Mouse (Mus musculus) fat pad, adult 2 months (tissue): ENCODE measurements around the gene Zbtb7b.

ENCODE experiments used
- DNase-seq: peaks from one replicate; pipeline ENCODE4 v3.0.0-alpha.2; 2011; ENCODE audit warnings: low read depth, low spot score; ENCODE audit errors: extremely low read depth

The Zbtb7b gene

DNA sequence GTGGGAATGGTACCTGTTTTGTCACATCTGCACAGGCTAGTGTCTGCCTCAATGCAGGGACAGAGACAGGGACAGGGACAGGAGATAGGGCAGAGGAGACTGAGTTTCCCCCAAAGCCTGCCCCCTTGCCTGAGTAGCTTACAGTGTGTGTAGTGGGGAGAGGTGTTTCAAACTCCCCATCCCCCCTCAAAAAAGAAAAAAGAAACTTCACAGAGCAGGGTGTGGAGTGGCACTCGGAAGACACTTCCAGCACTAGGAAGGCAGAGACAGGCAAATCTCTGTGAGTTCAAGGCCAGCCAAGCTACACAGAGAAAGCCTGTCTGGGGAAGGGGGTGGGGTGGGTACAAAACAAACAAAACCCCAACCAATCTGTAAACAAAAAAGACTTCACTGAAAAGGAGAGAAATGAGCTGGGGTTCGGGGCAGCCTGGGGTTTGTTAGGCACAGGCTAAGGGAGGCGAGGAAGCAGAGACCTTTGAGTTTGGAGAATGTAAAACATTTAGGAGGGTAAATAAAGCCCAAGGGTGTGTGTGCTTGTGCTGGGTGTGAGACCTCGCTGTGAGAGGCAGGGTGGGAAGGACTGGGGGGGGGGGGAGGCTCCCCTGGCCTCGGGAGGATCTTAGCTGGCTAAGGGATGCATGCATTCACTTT, 20.9 kb downstream of the Zbtb7b start:
- no peak for DNase-seq

DNA sequence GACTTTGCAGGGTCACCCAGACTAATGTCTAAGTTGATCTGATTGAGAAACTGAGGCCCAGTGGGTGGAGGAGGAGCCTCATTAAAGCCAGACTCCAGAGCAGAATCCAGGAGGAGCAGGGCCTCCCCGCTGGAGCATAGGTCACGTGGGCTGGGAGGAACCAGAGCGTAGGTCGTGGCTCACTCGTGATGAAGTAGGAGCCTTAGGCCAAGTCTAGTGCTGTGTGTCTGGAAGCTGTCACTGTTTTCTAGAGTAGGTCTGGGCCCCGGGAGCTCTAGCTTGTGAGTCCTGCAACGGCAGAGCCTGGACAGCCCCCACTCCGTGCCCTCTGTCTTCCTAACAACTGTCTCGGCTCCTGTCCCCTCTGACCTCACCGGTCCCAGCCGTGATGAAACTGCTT, 27.2 kb downstream of the Zbtb7b start:
- DNase-seq: no peak

GRCm38 (mm10) chr3:89365486-89366414, 28.8 kb downstream of the Zbtb7b start:
- DNase-seq: no peak

DNA sequence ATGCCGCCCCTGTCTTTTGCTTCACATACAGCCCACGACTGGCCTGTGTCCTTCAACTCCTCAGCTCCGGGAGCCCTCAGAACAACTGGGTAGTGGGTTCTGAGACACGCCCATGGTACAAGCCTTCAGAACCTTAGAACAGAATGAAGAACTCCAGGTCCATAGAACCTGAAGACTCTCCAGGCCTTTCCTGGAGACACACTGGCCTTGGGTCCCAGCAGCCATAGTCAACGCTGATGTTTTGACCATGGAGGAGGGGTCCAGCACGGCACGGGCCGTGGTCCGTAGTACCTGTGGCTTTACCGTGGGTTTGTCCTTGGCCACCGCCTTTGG, 29.5 kb downstream of the Zbtb7b start, which contains the start of gene Dcst1:
TSS of gene Dcst1 (minus strand) at position 101 of the 333 bp plus-strand sequence.
- no peak for DNase-seq

- DNase-seq: no peak
Measured at GRCm38 (mm10) chr3:89364631-89365030, 29.9 kb downstream of the Zbtb7b start.

DNA sequence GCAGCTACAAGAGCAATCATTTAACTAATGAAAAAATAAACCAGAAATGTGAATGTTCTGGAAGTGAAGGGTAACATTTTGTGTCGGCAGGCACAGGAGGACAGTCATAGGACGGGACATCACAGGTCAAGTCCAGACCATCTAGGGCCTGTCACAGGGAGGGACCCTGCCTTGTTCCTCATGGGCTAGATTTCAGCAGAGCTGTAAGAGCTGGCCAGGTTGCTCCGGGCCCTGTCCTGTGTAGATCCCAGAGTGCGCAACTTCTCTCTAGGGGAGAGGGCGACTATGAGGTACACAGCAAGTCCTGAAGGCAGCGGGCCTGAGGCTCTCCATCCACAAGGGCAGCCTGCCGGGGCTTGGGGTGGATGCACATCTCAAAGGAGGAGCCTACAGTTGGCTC, 32.9 kb downstream of the Zbtb7b start, which contains the start of gene Dcst2:
TSS of gene Dcst2 (plus strand) at position 301 of the 400 bp plus-strand sequence.
- DNase-seq: no peak

DNA sequence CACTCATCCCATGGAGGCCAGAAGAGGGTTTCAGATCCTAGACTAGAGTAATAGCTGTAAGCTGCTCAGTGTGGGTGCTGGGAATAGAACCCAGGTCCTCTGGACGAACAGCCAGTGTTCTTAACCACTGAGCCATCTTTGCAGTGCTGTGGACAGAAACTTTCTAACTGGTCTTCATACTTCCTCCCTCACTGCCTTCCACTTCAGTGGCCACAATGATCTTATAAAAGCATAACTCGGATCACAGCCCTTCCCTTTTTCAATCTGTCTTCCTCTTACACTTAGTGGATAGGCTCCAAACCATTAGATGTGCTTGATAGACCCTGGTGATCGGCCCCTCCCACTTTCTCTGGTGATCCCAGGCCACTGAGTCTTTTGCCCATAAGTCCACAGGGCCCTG, 34.3 kb downstream of the Zbtb7b start:
- DNase-seq: no peak

- no peak for DNase-seq
Measured at GRCm38 (mm10) chr3:89359630-89360029, 34.9 kb downstream of the Zbtb7b start.

DNA sequence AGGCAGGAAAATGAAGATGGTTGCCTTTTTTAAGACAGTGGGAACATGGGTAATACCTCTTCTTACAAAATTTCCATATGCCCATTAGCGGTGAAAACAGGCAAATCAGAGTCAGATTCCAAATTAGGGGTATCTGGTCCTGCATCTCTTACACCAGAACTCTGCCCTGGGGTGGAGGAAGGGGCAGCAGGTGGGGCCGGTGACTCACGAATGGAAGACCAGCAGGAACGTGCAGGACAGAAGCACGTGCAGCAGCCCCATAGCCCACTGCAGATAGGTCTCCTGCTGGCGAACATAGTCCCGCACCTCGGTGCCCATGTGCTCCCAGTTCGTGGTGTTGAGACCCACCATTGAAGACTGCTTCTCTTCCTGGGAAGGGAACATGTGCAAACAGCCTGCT, 38.5 kb downstream of the Zbtb7b start:
- DNase-seq: no peak

DNA sequence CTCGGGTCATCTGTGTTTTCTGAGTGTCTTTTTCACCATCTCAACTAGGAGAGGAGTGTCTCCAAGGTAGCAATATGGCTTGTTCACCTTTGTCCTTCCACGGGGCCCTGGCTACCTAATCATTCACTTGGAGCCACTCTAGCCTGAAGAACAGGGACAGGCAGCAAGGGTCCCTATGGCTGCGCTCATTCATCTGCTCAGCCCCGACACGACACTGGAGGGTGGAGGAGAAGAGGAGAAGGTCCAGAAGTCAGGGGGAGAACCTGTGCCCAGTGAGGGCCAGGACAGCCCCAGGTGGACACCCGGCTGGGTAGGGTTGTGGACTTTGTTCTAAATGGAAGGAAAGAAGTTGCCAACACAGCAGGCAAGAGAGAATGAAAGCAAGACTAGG, 39.1 kb downstream of the Zbtb7b start:
- DNase-seq: no peak

- DNase-seq: no peak
Measured at GRCm38 (mm10) chr3:89354816-89355511, 39.6 kb downstream of the Zbtb7b start.

DNA sequence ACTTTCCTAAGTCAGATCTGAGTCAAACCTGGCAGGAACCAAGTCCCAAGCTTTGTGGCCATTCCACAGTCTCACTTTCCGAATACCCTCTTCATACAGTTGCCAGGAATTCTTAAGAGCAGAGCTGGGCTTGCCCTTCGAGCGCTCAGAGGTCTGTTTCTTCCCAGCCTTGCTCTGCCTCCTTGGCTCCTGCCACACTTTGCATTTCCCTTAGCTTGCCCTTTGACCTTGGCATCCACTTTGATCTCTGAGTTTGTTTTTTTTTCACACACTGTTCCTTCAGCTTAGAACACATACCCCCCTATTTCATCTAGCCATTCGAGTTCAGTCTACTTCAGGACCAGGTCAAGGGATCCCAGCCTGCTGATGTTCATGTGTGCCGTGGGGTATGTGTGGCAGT, 43.3 kb downstream of the Zbtb7b start:
- no peak for DNase-seq

DNA sequence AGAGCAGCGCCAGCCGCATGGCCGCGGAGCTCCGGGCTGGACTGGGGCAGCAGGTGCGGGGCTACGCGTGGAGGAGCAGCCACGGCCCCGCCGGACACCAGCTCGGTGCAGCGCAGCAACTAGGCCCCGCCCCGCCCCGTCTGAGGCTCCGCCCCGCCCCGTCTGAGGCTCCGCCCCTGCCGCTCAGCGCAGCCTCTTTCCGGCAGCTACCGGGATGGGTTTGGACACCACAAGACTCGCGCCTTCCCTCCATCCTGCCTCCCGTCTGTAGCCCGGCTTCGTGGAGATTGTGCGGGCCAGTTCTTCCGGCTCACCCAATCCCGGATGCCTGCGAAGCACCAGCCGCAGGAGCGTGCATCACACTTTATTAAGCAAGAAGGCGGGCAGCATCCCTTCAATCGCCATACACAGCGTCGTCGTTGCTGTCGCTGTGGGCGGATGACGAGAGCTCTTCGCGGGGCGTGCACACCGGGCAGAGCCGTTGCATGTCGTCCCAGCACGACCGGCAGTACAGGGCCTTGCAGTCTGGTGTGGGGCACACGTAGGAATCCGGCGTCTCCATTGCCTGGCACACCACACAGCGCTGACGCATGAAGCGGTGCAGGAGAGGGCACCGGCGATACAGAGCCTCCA, 44.6 kb downstream of the Zbtb7b start, which contains the start of gene Adam15:
TSS of gene Adam15 (minus strand) at position 128 of the 633 bp plus-strand sequence.
- no peak for DNase-seq

DNA sequence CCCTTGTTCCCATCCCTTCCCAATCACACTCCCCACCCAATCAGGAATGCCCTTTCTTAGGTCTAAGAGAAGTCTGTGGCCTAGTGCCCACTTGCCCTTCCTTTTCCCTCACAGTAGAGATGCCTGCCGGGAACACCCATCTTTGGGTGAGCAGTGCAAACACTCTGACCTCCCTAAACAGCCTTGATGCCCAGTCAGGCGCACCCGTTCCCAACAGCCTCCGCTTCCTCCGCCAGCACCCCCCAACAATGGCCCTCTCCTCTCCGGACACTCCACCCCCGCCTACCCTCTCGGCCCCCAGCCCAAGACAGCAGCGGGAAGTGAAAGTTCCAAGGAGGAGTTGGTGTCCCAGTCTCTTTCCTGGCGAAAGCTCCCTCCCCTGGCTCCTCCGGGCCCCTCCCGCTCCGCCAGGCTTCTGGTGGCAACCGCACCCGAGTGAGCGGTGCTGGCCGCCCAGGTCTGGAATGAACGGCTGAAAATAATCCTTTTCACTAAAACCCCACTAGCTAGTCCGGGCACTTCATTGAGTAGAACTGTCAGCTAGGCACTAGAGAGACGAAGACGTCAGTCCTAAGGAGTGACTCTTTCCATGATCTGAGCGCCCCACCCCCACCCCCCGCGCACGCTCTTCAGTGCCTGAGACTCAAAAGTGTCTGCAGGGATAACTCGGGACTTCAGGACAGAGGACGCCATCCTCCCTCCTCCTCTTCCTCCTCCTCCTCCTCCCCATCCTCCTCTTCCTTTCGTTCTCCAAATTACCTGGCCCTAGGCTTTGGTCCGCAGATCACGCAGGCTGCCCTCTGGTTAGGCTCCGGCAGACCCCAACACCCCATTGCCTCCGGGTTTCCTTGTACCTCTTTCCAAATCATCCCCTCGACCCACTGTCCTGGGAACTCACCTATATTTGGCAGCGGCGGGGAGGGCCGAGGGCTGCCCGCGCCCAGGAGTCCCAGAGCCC, 45.4 kb downstream of the Zbtb7b start:
- no peak for DNase-seq

- no peak for DNase-seq
Measured at GRCm38 (mm10) chr3:89347916-89348315, 46.7 kb downstream of the Zbtb7b start.

GRCm38 (mm10) chr3:89346815-89347540, 47.6 kb downstream of the Zbtb7b start:
- no peak for DNase-seq

- no peak for DNase-seq
Measured at GRCm38 (mm10) chr3:89343279-89343678, 51.3 kb downstream of the Zbtb7b start.

DNA sequence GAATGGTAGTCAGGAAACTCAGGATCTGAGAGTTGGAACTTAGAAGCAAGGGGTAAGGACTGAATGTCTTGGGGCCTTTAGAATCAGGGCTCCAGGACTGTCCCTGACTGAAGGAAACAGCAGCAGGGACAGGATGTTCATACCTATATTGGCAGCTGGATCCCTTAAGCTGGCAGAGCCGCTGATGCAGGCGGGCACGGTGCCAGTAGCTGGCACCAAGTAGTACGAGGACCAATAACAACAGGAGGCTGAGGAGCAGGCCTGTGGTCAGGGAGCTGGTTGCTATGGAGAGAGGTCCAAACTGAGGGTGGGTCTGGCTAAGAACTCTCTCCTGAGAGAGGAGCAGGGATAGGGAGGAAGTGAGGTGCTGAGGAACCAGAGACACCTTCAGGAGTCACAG, 52.8 kb downstream of the Zbtb7b start:
- DNase-seq: no peak

DNA sequence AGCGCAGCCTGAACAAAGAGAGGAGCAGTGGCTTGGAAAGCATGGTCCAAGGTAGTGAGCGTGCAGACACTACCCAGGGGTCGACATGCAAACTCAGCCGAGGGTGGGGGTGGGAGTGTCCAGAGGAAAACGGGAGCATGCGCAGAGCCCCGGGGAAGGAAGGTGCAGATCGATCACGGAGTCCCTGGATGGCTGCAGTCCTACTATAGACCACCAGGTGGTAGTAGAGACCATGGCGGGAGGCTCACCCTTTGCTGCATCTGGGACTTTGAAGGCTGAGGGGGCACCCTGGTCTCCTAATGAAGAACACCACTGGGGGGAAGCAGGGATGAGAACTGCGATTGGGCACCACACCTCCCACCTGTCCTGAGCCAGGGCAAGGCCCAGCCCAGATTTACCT, 54.1 kb downstream of the Zbtb7b start:
- no peak for DNase-seq
